ENCODE assay signal across 21 mouse cellular contexts in the genomic region with DNA sequence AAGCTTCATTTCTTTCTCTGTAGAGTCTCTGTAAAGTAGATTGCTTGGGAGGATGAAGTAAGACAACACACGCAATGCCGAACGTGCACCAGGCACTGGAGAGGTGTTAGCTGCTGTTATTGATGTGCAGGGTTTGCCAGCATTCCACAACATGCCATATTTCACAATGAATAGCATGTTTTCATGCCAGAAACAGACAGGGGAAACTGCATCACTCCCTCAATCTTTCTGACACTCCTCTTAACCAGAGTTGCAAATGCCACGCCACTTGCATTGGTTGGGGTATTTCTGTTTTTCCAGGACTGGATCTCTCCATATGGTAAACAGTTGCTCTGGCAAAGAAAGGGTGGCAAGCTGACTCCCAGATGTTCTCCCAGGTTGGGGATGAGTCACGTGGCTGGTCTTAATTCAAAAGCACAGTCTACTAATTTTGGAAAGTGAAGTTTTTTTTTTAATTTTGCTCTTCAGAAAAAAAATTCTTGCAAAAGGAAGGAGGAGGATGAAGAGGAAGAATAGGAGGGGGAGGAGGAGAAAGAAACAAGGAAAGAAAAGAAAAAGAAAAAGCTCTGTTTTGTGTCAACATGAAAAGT. TPM values are rescaled to one million over a fixed set of nuclear protein-coding genes. Genes with fewer than 3 reads are reported as not detected.
DNase-seq lines count a peak whose midpoint lies in the region; ATAC-seq lines count a peak whose summit lies in the region.
"Had no signal": no experiment of that assay in that cellular context is flagged by ENCODE, and none has a peak within 500 bp of the region (broad histone marks: within the 10 kb centered on the region; RNA-seq: fewer than 3 reads in every experiment).

No protein-coding gene starts in this region.

- no peaks in the 10 kb centered on the region for H3K36me3 ChIP-seq in heart, embryonic 16.5 days (ENCODE audit: control insufficient read depth, insufficient read depth)
- H3K36me3 ChIP-seq in embryonic facial prominence, embryonic 14.5 days (ENCODE audit: control insufficient read depth, insufficient read depth, low read length) = no peaks in the 10 kb centered on the region
- H3K36me3 ChIP-seq in neural tube, embryonic 15.5 days = no peaks in the 10 kb centered on the region
- H3K36me3 ChIP-seq: limb, embryonic 10.5 days had no signal

- H3K4me2 ChIP-seq in heart, embryonic 16.5 days (ENCODE audit: low read depth, low read length) = peak overlapping the region; percentile 34
- no peak overlapping the region for H3K4me2 ChIP-seq in embryonic facial prominence, embryonic 14.5 days (ENCODE audit: low read depth, low read length)
- no peak overlapping the region for H3K4me2 ChIP-seq in neural tube, embryonic 15.5 days
- H3K4me2 ChIP-seq: hindbrain, embryonic 14.5 days; midbrain, embryonic 11.5 days had no signal

- H3K27me3 ChIP-seq in heart, embryonic 16.5 days (ENCODE audit: control insufficient read depth, insufficient read depth, low read length) = no peaks in the 10 kb centered on the region
- H3K27me3 ChIP-seq in embryonic facial prominence, embryonic 14.5 days (replicated peaks; ENCODE audit: control insufficient read depth, insufficient read depth, low read length) = 0 out of 2 replicates have a peak, but pooled peaks cover 12% of the 10 kb centered on the region
- H3K27me3 ChIP-seq in neural tube, embryonic 15.5 days (replicated peaks) = no peaks in the 10 kb centered on the region

- H3K27ac ChIP-seq in heart, embryonic 16.5 days (ENCODE audit: low read length) = peak overlapping the region; percentile 59
- H3K27ac ChIP-seq in embryonic facial prominence, embryonic 14.5 days (replicated peaks; ENCODE audit: low read depth, low read length) = peak overlapping the region; percentile 72
- H3K27ac ChIP-seq in neural tube, embryonic 15.5 days (replicated peaks) = no peak overlapping the region
- H3K27ac ChIP-seq: hindbrain, embryonic 14.5 days; kidney, postnatal 0 days; left cerebral cortex, adult 2 months; limb, embryonic 10.5 days had no signal

- no peak overlapping the region for H3K9ac ChIP-seq in heart, embryonic 16.5 days (ENCODE audit: low read length)
- no peak overlapping the region for H3K9ac ChIP-seq in embryonic facial prominence, embryonic 14.5 days (ENCODE audit: low read depth, low read length)
- no peak overlapping the region for H3K9ac ChIP-seq in neural tube, embryonic 15.5 days (replicated peaks)
- H3K9ac ChIP-seq: forebrain, postnatal 0 days; hindbrain, embryonic 14.5 days had no signal

- DNase-seq in heart, adult 18-20 months = no peak
- DNase-seq in lung, postnatal 36 days = peak; percentile 2
- DNase-seq in lung, postnatal 10 days = no peak
- DNase-seq in embryonic facial prominence, embryonic 14.5 days (ENCODE audit: low spot score) = peak; percentile 19
- no peak for DNase-seq in embryo, embryonic 10.5 days (ENCODE audit: low spot score)
- DNase-seq: cerebellum, adult 11-12 months; cerebellum, postnatal 14 days; forebrain, postnatal 0 days; gastrocnemius, postnatal 25 days; kidney, adult 18-20 months; liver; right cerebral cortex, postnatal 14 days had no signal

- no peaks in the 10 kb centered on the region; the same call in 1 of the 2 replicates for H3K4me1 ChIP-seq in heart, embryonic 16.5 days (ENCODE audit: control insufficient read depth, insufficient read depth, low read length)
- H3K4me1 ChIP-seq in embryonic facial prominence, embryonic 14.5 days (ENCODE audit: control insufficient read depth, insufficient read depth, low read length) = no peaks in the 10 kb centered on the region
- no peaks in the 10 kb centered on the region for H3K4me1 ChIP-seq in neural tube, embryonic 15.5 days
- H3K4me1 ChIP-seq: limb, embryonic 10.5 days had no signal

- ATAC-seq in heart, embryonic 16.5 days (replicated peaks; ENCODE audit: extremely low read depth, insufficient read depth, low FRiP score) = no peak
- no peak for ATAC-seq in embryonic facial prominence, embryonic 14.5 days (ENCODE audit: low read depth)
- no peak for ATAC-seq in neural tube, embryonic 15.5 days (ENCODE audit: low FRiP score)
- ATAC-seq: forebrain, postnatal 0 days; inflammation-experienced regulatory T-cells, adult 6 months had no signal

- WGBS in heart, embryonic 16.5 days = 52% methylated on average over 5 of the region's 5 CpGs
- WGBS in embryonic facial prominence, embryonic 14.5 days = 62% methylated on average over 5 of the region's 5 CpGs
- WGBS in neural tube, embryonic 15.5 days = 67% methylated on average over 5 of the region's 5 CpGs

- no peak overlapping the region for H3K4me3 ChIP-seq in heart, embryonic 16.5 days (ENCODE audit: low read length)
- H3K4me3 ChIP-seq in embryonic facial prominence, embryonic 14.5 days (ENCODE audit: low read depth, low read length) = no peak overlapping the region
- H3K4me3 ChIP-seq in neural tube, embryonic 15.5 days (replicated peaks) = no peak overlapping the region
- H3K4me3 ChIP-seq: left cerebral cortex, adult 2 months; limb, embryonic 10.5 days had no signal

- H3K9me3 ChIP-seq in heart, embryonic 16.5 days (replicated peaks; ENCODE audit: control insufficient read depth, low read length) = no peaks in the 10 kb centered on the region
- no peaks in the 10 kb centered on the region for H3K9me3 ChIP-seq in embryonic facial prominence, embryonic 14.5 days (ENCODE audit: control insufficient read depth, low read length)
- no peaks in the 10 kb centered on the region for H3K9me3 ChIP-seq in neural tube, embryonic 15.5 days (replicated peaks)
- H3K9me3 ChIP-seq: limb, embryonic 10.5 days had no signal

RNA-seq across cellular contexts. Expression of gene Pak3, which starts 16.5 kb away (rescaled TPM):
- polyA plus RNA-seq in heart, embryonic 16.5 days (2015; fragmentation: Nextera tagmentation; extraction: Ambion mirVana) = 6.9 and 7.9 TPM in 2 replicates
- under 1 TPM; 0.35 to 0.51 TPM for total RNA-seq in heart, adult 18-20 months (2021)
- 24.3 and 29.2 TPM in 2 replicates for polyA plus RNA-seq in embryonic facial prominence, embryonic 14.5 days (2014; fragmentation: Nextera tagmentation; extraction: Ambion mirVana)
- polyA plus RNA-seq in neural tube, embryonic 15.5 days (2015; fragmentation: Nextera tagmentation; extraction: Ambion mirVana) = 222 and 249 TPM in 2 replicates
- total RNA-seq: megakaryocyte progenitor cell, adult 5-6 weeks had no signal

Comparison
In these comparisons a context has a peak if more than half of its experiments do, and no peak if none do; other contexts are left out.
1. DNase-seq: peak in lung, postnatal 36 days (single experiment) and embryonic facial prominence, embryonic 14.5 days (single experiment); none in heart, adult 18-20 months (0 of 2), lung, postnatal 10 days (single experiment) and embryo, embryonic 10.5 days (single experiment).